Mouse (Mus musculus): ENCODE measurements around the gene Crispld2.
A peak's percentile ranks its signal among the peaks of the same experiment; 100 is the strongest.

- peak; percentile 30; the same call in 1 of the 2 replicates for TF ChIP-seq CTCF (IDR thresholded peaks at IDR 0.05; ENCODE audit: low read depth, low read length)
- no peak for TF ChIP-seq GATA1 (IDR thresholded peaks at IDR 0.05; ENCODE audit: borderline replicate concordance, low read length)
- no peak for TF ChIP-seq POLR2AphosphoS5 (IDR thresholded peaks at IDR 0.05; ENCODE audit: insufficient replicate concordance, low read depth, low read length)
These were observed 8.2 kb upstream of the Crispld2 start for GRCm38 (mm10) chr8:119984085-119984484.
